ENCODE assay signal across 10 mouse cellular contexts in genomic region chr5:63827006-63827405, GRCm38 (mm10). TPM values are rescaled to one million over a fixed set of nuclear protein-coding genes. Genes with fewer than 3 reads are reported as not detected.
DNase-seq lines count a peak whose midpoint lies in the region; ATAC-seq and TF ChIP-seq lines count a peak whose summit lies in the region.
"Had no signal": no experiment of that assay in that cellular context is flagged by ENCODE, and none has a peak within 500 bp of the region (broad histone marks: within the 10 kb centered on the region; RNA-seq: fewer than 3 reads in every experiment).

No protein-coding gene starts in this region.

- no peaks in the 10 kb centered on the region for H3K9me3 ChIP-seq in limb, embryonic 13.5 days
- H3K9me3 ChIP-seq in limb, embryonic 10.5 days (replicated peaks): no peaks in the 10 kb centered on the region
- H3K9me3 ChIP-seq in liver, embryonic 16.5 days (replicated peaks; ENCODE audit: control insufficient read depth, low read length): no peaks in the 10 kb centered on the region
- H3K9me3 ChIP-seq: heart, embryonic 15.5 days; neural tube, embryonic 13.5 days had no signal

- peaks cover 27% of the 10 kb centered on the region for H3K4me1 ChIP-seq in limb, embryonic 13.5 days
- peaks cover 8% of the 10 kb centered on the region; the same call in 1 of the 2 replicates for H3K4me1 ChIP-seq in limb, embryonic 10.5 days
- peaks cover 49% of the 10 kb centered on the region for H3K4me1 ChIP-seq in liver, embryonic 16.5 days (ENCODE audit: control insufficient read depth, low read depth, low read length)
- H3K4me1 ChIP-seq in small intestine, adult 2 months (ENCODE audit: control insufficient read depth, insufficient read depth, insufficient read length, low read length): peaks cover 38% of the 10 kb centered on the region; the same call in 1 of the 2 replicates

- TF ChIP-seq POLR2A in small intestine, adult 2 months (IDR thresholded peaks at IDR 0.05; ENCODE audit: low read depth, low read length): no peak

- H3K9ac ChIP-seq in limb, embryonic 13.5 days: no peak overlapping the region
- H3K9ac ChIP-seq in liver, embryonic 16.5 days (ENCODE audit: low read depth, low read length): no peak overlapping the region
- H3K9ac ChIP-seq: heart, embryonic 15.5 days; neural tube, embryonic 13.5 days had no signal

- H3K4me2 ChIP-seq in limb, embryonic 13.5 days (replicated peaks): no peak overlapping the region
- H3K4me2 ChIP-seq in liver, embryonic 16.5 days (ENCODE audit: low read depth, low read length): peak overlapping the region; percentile 25
- H3K4me2 ChIP-seq: heart, embryonic 15.5 days; neural tube, embryonic 13.5 days had no signal

- ATAC-seq in limb, embryonic 13.5 days (ENCODE audit: low FRiP score, low read depth): no peak
- peak; percentile 78 for ATAC-seq in common myeloid progenitor, adult 5-6 weeks (replicated peaks; ENCODE audit: low read depth, poor library complexity, severe bottlenecking)
- ATAC-seq in liver, embryonic 16.5 days (ENCODE audit: low read depth): no peak
- no peak for ATAC-seq in CD4-positive, CD25-positive, alpha-beta regulatory T cell, adult 4 months

- H3K27ac ChIP-seq in limb, embryonic 13.5 days: peak overlapping the region; percentile 22; the same call in 1 of the 2 replicates
- no peak overlapping the region for H3K27ac ChIP-seq in limb, embryonic 10.5 days
- H3K27ac ChIP-seq in liver, embryonic 16.5 days (ENCODE audit: low read length): peak overlapping the region; percentile 50
- H3K27ac ChIP-seq in small intestine, adult 2 months (ENCODE audit: insufficient read depth, low read depth, low read length): peak overlapping the region; percentile 68
- H3K27ac ChIP-seq: heart, embryonic 15.5 days; neural tube, embryonic 13.5 days had no signal

- no peaks in the 10 kb centered on the region for H3K36me3 ChIP-seq in limb, embryonic 13.5 days
- H3K36me3 ChIP-seq in limb, embryonic 10.5 days: no peaks in the 10 kb centered on the region
- no peaks in the 10 kb centered on the region for H3K36me3 ChIP-seq in liver, embryonic 16.5 days (ENCODE audit: control insufficient read depth, insufficient read depth)
- H3K36me3 ChIP-seq in small intestine, adult 2 months (ENCODE audit: control insufficient read depth, insufficient read depth, low read length): no peaks in the 10 kb centered on the region
- H3K36me3 ChIP-seq: heart, embryonic 15.5 days; neural tube, embryonic 13.5 days had no signal

- no peak for TF ChIP-seq CTCF in small intestine, adult 2 months (IDR thresholded peaks at IDR 0.05; ENCODE audit: extremely low read depth, insufficient read length, insufficient replicate concordance, low read depth, low read length)

- no peak for DNase-seq in limb, embryonic 10.5 days (ENCODE audit: low spot score)
- DNase-seq in embryo, embryonic 11 days: no peak
- DNase-seq in retina, embryonic 14.5 days (ENCODE audit: low spot score): no peak

- 70% methylated on average over 6 of the region's 6 CpGs for WGBS in limb, embryonic 13.5 days
- 76% methylated on average over 6 of the region's 6 CpGs for WGBS in limb, embryonic 10.5 days
- WGBS in liver, embryonic 16.5 days (ENCODE audit: insufficient replicate concordance): 23% methylated on average over 6 of the region's 6 CpGs
- WGBS in small intestine, adult 2 months: 6% methylated on average over 6 of the region's 6 CpGs

- no peaks in the 10 kb centered on the region for H3K27me3 ChIP-seq in limb, embryonic 13.5 days
- no peaks in the 10 kb centered on the region for H3K27me3 ChIP-seq in limb, embryonic 10.5 days (ENCODE audit: low read depth, poor library complexity, severe bottlenecking)
- H3K27me3 ChIP-seq in liver, embryonic 16.5 days (ENCODE audit: control insufficient read depth, insufficient read depth, low read depth, low read length): no peaks in the 10 kb centered on the region
- H3K27me3 ChIP-seq in small intestine, adult 2 months (ENCODE audit: control insufficient read depth, insufficient read depth, low read length): no peaks in the 10 kb centered on the region
- H3K27me3 ChIP-seq: heart, embryonic 15.5 days; neural tube, embryonic 13.5 days had no signal

- H3K4me3 ChIP-seq in limb, embryonic 13.5 days: no peak overlapping the region
- no peak overlapping the region for H3K4me3 ChIP-seq in limb, embryonic 10.5 days
- no peak overlapping the region for H3K4me3 ChIP-seq in liver, embryonic 16.5 days (ENCODE audit: low read depth, low read length)
- H3K4me3 ChIP-seq in small intestine, adult 2 months (ENCODE audit: low read depth, low read length): no peak overlapping the region
- H3K4me3 ChIP-seq: heart, embryonic 15.5 days; neural tube, embryonic 13.5 days had no signal

RNA-seq across cellular contexts. Expression of gene 0610040J01Rik, which starts 14.8 kb away (rescaled TPM):
- polyA plus RNA-seq in limb, embryonic 13.5 days (2015; fragmentation: Nextera tagmentation; extraction: Ambion mirVana): 6.1 and 8.2 TPM in 2 replicates
- polyA plus RNA-seq in limb, embryonic 10.5 days (2016; fragmentation: Nextera tagmentation; extraction: Ambion mirVana): 1.8 and 3.0 TPM in 2 replicates
- 1.6 and 2.4 TPM in 2 replicates for total RNA-seq in common myeloid progenitor, adult 5-6 weeks (2017)
- 22.7 and 25.6 TPM in 2 replicates for polyA plus RNA-seq in liver, embryonic 16.5 days (2015; fragmentation: Nextera tagmentation; extraction: Ambion mirVana)
- polyA plus RNA-seq in small intestine, adult 2 months (2012; rRNA removed): 38.7 and 53.8 TPM in 2 replicates
- polyA plus RNA-seq in CD4-positive, CD25-positive, alpha-beta regulatory T cell, adult 4 months (2017; shearing (Covaris generic)): not detected
